In genomic region chr12:40037226-40037813, GRCm38 (mm10) we compare ENCODE assay signal across 8 mouse cellular contexts. TPM values are rescaled to one million over a fixed set of nuclear protein-coding genes. Genes with fewer than 3 reads are reported as not detected.
DNase-seq lines count a peak whose midpoint lies in the region; ATAC-seq and TF ChIP-seq lines count a peak whose summit lies in the region.

No protein-coding gene starts in this region.

- peak overlapping the region; percentile 82 for H3K4me3 ChIP-seq in brown adipose tissue, adult 24 weeks (ENCODE audit: insufficient read depth, low read depth, low read length)
- H3K4me3 ChIP-seq in heart, embryonic 15.5 days = peak overlapping the region; percentile 97
- peak overlapping the region; percentile 81 to 82 for H3K4me3 ChIP-seq in liver, embryonic 14.5 days (ENCODE audit: insufficient read depth in 1 of 2, low read depth in 2 of 2, low read length in 2 of 2)
- H3K4me3 ChIP-seq in neural tube, embryonic 11.5 days (ENCODE audit: low read depth, low read length) = peak overlapping the region; percentile 87
- H3K4me3 ChIP-seq in stomach, postnatal 0 days (ENCODE audit: low read depth, low read length) = peak overlapping the region; percentile 73

- H3K9ac ChIP-seq in heart, embryonic 15.5 days = peak overlapping the region; percentile 92
- H3K9ac ChIP-seq in liver, embryonic 14.5 days (replicated peaks) = peak overlapping the region; percentile 99
- peak overlapping the region; percentile 82 for H3K9ac ChIP-seq in neural tube, embryonic 11.5 days (ENCODE audit: low read length)
- H3K9ac ChIP-seq in stomach, postnatal 0 days (ENCODE audit: low read length) = peak overlapping the region; percentile 83

- H3K4me1 ChIP-seq in brown adipose tissue, adult 24 weeks (ENCODE audit: control insufficient read depth, insufficient read depth, insufficient read length, low read length) = no peaks in the 10 kb centered on the region
- H3K4me1 ChIP-seq in heart, embryonic 15.5 days (replicated peaks) = peaks cover 5% of the 10 kb centered on the region
- H3K4me1 ChIP-seq in liver, embryonic 14.5 days (replicated peaks; ENCODE audit: control insufficient read depth in 2 of 2, insufficient read depth in 2 of 2, low read length in 1 of 2) = peaks cover 0 to 8% of the 10 kb centered on the region in 2 experiments; a peak in 3 of 4 replicates
- H3K4me1 ChIP-seq in neural tube, embryonic 11.5 days (ENCODE audit: control insufficient read depth, insufficient read depth, low read length) = no peaks in the 10 kb centered on the region; the same call in 1 of the 2 replicates
- no peaks in the 10 kb centered on the region for H3K4me1 ChIP-seq in stomach, postnatal 0 days (replicated peaks; ENCODE audit: control insufficient read depth, insufficient read depth)

- peak; percentile 98 for DNase-seq in CD4-positive, CD25-positive, alpha-beta regulatory T cell, adult 2 months (ENCODE audit: low read depth, low spot score)
- peak; percentile 76 for DNase-seq in fibroblast of lung, adult 2 months (ENCODE audit: low read depth)
- DNase-seq in kidney, postnatal 25 days = peak; percentile 99 to 100
- peak; percentile 91 to 93 (median 92) for DNase-seq in liver, embryonic 14.5 days (ENCODE audit: low read depth in 3 of 3, low spot score in 3 of 3)
- DNase-seq in neural tube, embryonic 11.5 days (ENCODE audit: low spot score) = peak; percentile 99
- peak; percentile 99 for DNase-seq in stomach, postnatal 0 days (ENCODE audit: low spot score)

- no peaks in the 10 kb centered on the region; the same call in 1 of the 2 replicates for H3K36me3 ChIP-seq in heart, embryonic 15.5 days
- H3K36me3 ChIP-seq in liver, embryonic 14.5 days (replicated peaks; ENCODE audit: control insufficient read depth, insufficient read depth, low read depth) = peaks cover 12% of the 10 kb centered on the region
- no peaks in the 10 kb centered on the region for H3K36me3 ChIP-seq in neural tube, embryonic 11.5 days (ENCODE audit: control insufficient read depth, insufficient read depth, low read length)
- H3K36me3 ChIP-seq in stomach, postnatal 0 days (ENCODE audit: control insufficient read depth, insufficient read depth, low read length) = no peaks in the 10 kb centered on the region

- H3K4me2 ChIP-seq in heart, embryonic 15.5 days = peak overlapping the region; percentile 77
- peak overlapping the region; percentile 82 for H3K4me2 ChIP-seq in liver, embryonic 14.5 days (ENCODE audit: low read depth)
- H3K4me2 ChIP-seq in neural tube, embryonic 11.5 days (ENCODE audit: low read depth) = peak overlapping the region; percentile 68
- peak overlapping the region; percentile 79 for H3K4me2 ChIP-seq in stomach, postnatal 0 days (replicated peaks; ENCODE audit: low read depth)

- no peaks in the 10 kb centered on the region for H3K27me3 ChIP-seq in heart, embryonic 15.5 days
- H3K27me3 ChIP-seq in liver, embryonic 14.5 days (ENCODE audit: control insufficient read depth, insufficient read depth, low read length) = no peaks in the 10 kb centered on the region
- H3K27me3 ChIP-seq in neural tube, embryonic 11.5 days (ENCODE audit: control insufficient read depth, insufficient read depth, low read length) = no peaks in the 10 kb centered on the region
- no peaks in the 10 kb centered on the region for H3K27me3 ChIP-seq in stomach, postnatal 0 days (ENCODE audit: control insufficient read depth, insufficient read depth, low read length)

- TF ChIP-seq EP300 in liver, embryonic 14.5 days (IDR thresholded peaks at IDR 0.05; ENCODE audit: low read depth) = peak; percentile 41
- TF ChIP-seq EP300 in stomach, postnatal 0 days (optimal IDR thresholded peaks at IDR 0.05) = no peak

- no peaks in the 10 kb centered on the region for H3K9me3 ChIP-seq in heart, embryonic 15.5 days (replicated peaks)
- no peaks in the 10 kb centered on the region for H3K9me3 ChIP-seq in liver, embryonic 14.5 days (ENCODE audit: control insufficient read depth, low read length)
- H3K9me3 ChIP-seq in neural tube, embryonic 11.5 days (ENCODE audit: control insufficient read depth, low read length) = no peaks in the 10 kb centered on the region
- H3K9me3 ChIP-seq in stomach, postnatal 0 days (ENCODE audit: control insufficient read depth, low read length) = no peaks in the 10 kb centered on the region

- ATAC-seq in heart, embryonic 15.5 days (replicated peaks; ENCODE audit: insufficient number of reproducible peaks, insufficient read depth, low FRiP score, low read depth) = peak; percentile 98
- peak; percentile 91 for ATAC-seq in liver, embryonic 14.5 days (ENCODE audit: insufficient read depth)
- ATAC-seq in neural tube, embryonic 11.5 days (ENCODE audit: insufficient read depth, low FRiP score, low TSS enrichment) = peak; percentile 98
- peak; percentile 98 for ATAC-seq in stomach, postnatal 0 days (ENCODE audit: low FRiP score, low TSS enrichment)

- TF ChIP-seq CTCF in liver, embryonic 14.5 days (IDR thresholded peaks at IDR 0.05; ENCODE audit: low read depth) = peak; percentile 82
- peak; percentile 84 for TF ChIP-seq CTCF in stomach, postnatal 0 days (IDR thresholded peaks at IDR 0.05; ENCODE audit: low read depth)

- H3K27ac ChIP-seq in brown adipose tissue, adult 24 weeks (replicated peaks; ENCODE audit: low read depth, low read length) = peak overlapping the region; percentile 94
- H3K27ac ChIP-seq in heart, embryonic 15.5 days = peak overlapping the region; percentile 97
- H3K27ac ChIP-seq in liver, embryonic 14.5 days = peak overlapping the region; percentile 94
- peak overlapping the region; percentile 83 for H3K27ac ChIP-seq in neural tube, embryonic 11.5 days (ENCODE audit: low read depth, low read length)
- H3K27ac ChIP-seq in stomach, postnatal 0 days (replicated peaks) = peak overlapping the region; percentile 93

- under 1% methylated on average over 59 of the region's 60 CpGs for WGBS in heart, embryonic 15.5 days
- under 1% methylated on average over 56 of the region's 60 CpGs for WGBS in liver, embryonic 14.5 days (ENCODE audit: insufficient replicate concordance)
- WGBS in neural tube, embryonic 11.5 days = under 1% methylated on average over 45 of the region's 60 CpGs
- 1% methylated on average over 54 of the region's 60 CpGs for WGBS in stomach, postnatal 0 days

RNA-seq across cellular contexts. Expression of gene Arl4a, which starts 0.5 kb away (rescaled TPM):
- polyA plus RNA-seq in brown adipose tissue, adult 24 weeks (2012; ENCODE audit: insufficient read depth, insufficient read length, missing spikeins) = 184 and 204 TPM in 2 replicates
- polyA plus RNA-seq in heart, embryonic 15.5 days (2015; fragmentation: Nextera tagmentation; extraction: Ambion mirVana) = 33.8 and 36.3 TPM in 2 replicates
- polyA plus RNA-seq in liver, embryonic 14.5 days (2012; rRNA removed) = 22.6 and 39.5 TPM in 2 replicates
- 83.6 and 91.3 TPM in 2 replicates for polyA plus RNA-seq in liver, embryonic 14.5 days (2014; fragmentation: Nextera tagmentation; extraction: Ambion mirVana)
- 109 and 117 TPM in 2 replicates for polyA plus RNA-seq in neural tube, embryonic 11.5 days (2014; fragmentation: Nextera tagmentation; extraction: Ambion mirVana)
- polyA plus RNA-seq in stomach, postnatal 0 days (2015; fragmentation: Nextera tagmentation; extraction: Ambion mirVana) = 38.3 and 38.5 TPM in 2 replicates

Comparison
In these comparisons a context has a peak if more than half of its experiments do, and no peak if none do; other contexts are left out.
1. Peak in every context shown above with its lines: DNase-seq, ATAC-seq, H3K4me3 ChIP-seq and H3K27ac ChIP-seq.